Mouse (Mus musculus) 416B (cell line): ENCODE results near the gene Ttc39d.
"Not testable (repeated sequence)": the region's sequence is repeated elsewhere in the genome, so short reads cannot be mapped to it uniquely, and the experiment has no call there.

Source experiments
- DNase-seq: peaks from one replicate; pipeline ENCODE4 v3.0.0; 2011; ENCODE audit warnings: low read depth

Gene Ttc39d

GRCm38 (mm10) chr17:80206671-80207581 is at the start of gene Ttc39d, which contains the start of gene Srsf7:
Gene Ttc39d (plus strand): TSS chr17:80207460.
Gene Srsf7 (minus strand): TSS chr17:80207307.
- peak; percentile 95 for DNase-seq

GRCm38 (mm10) chr17:80157489-80157888 is 49.8 kb upstream of the Ttc39d start:
- no peak for DNase-seq

GRCm38 (mm10) chr17:80160454-80160853 is 46.8 kb upstream of the Ttc39d start:
- DNase-seq = no peak

GRCm38 (mm10) chr17:80163991-80164390 is 43.3 kb upstream of the Ttc39d start:
- DNase-seq = no peak

GRCm38 (mm10) chr17:80165741-80166140 is 41.5 kb upstream of the Ttc39d start:
- no peak for DNase-seq

GRCm38 (mm10) chr17:80166346-80166745 is 40.9 kb upstream of the Ttc39d start:
- no peak for DNase-seq

DNA sequence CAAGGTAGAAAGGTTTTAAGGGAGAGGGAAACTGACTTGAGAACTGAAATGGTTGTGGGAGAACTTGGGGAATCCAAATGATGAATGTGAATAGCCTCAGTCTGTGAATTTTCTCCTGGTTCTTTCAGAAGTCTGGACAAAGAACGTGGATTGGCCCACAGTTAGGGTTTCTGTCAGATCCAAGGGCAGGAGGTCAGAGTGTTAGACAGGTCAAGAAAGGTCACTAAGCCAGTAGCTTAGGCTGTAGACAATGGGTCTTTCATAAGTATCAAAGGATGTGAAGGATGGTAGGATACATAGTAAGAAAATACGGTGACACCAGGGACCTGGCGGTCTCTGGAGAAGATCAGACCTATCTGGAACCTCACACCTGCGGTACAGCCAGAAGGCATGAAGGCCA is 39.8 kb upstream of the Ttc39d start:
- DNase-seq = no peak

- peak; percentile 62 for DNase-seq
Observed at GRCm38 (mm10) chr17:80167851-80168251, 39.4 kb upstream of the Ttc39d start.

- DNase-seq = no peak
Observed at GRCm38 (mm10) chr17:80168425-80169182, 38.7 kb upstream of the Ttc39d start.

- no peak for DNase-seq
Observed at GRCm38 (mm10) chr17:80169792-80170191, 37.5 kb upstream of the Ttc39d start.

GRCm38 (mm10) chr17:80170951-80171350 is 36.3 kb upstream of the Ttc39d start:
- no peak for DNase-seq

DNA sequence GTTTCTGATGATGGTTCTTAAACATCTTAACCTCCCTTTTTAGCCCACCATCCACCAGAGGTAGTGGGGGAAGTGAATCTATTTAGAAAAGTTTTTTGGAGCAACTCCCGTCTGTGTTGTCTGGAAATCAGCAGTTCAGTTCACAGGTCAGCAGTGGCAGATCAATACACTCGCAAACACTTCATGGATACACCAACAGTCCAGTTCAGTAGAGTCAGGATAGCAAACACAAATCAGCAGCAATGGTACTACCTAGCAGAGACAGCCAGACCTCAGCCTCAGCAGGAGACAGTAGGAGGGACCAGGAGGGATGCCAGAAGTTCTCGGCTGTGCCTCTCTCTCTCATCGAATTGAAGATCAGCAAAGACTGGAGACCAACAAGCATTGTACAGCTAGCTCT is 35.3 kb upstream of the Ttc39d start:
- no peak for DNase-seq

GRCm38 (mm10) chr17:80172761-80173160 is 34.5 kb upstream of the Ttc39d start:
- peak; percentile 66 for DNase-seq

DNA sequence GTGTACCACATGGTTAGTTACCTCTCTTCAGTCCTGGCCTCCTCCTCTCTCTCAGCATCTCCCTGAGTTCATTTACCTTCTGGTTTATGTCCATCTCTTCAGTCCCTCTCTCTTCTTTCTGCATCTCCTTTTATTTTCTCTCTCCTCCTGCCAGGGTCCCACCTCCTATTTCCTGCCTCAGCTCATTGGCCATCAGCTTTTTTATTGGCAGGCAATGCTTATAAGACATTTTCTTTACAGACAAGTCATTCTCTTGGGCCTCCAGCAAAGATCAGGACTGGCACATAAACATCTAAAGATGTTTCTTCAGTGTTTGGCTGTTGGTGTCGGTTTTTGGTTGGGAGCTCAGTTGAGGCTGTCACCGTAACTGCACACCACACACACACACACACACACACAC is 33.6 kb upstream of the Ttc39d start:
- no peak for DNase-seq

DNA sequence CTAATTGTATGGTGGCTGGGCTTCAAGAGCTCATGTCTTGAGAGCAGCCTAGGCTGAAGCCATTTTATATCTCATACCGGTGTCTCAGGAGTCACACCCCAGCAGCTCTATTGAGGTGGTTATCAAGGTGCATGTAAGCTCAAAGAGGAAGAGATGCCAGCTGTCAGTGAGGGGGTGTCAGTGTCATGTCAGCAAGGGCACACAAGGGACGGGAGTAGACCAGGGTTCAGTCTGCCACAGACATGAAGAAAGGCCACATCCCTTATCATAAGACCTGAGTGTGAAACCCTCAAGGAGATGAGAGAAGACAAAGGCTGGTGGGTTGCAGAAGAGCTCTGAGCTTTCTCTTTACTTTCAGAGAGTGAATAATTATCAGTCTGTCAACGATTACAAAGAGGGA is 33.1 kb upstream of the Ttc39d start:
- DNase-seq = no peak

DNA sequence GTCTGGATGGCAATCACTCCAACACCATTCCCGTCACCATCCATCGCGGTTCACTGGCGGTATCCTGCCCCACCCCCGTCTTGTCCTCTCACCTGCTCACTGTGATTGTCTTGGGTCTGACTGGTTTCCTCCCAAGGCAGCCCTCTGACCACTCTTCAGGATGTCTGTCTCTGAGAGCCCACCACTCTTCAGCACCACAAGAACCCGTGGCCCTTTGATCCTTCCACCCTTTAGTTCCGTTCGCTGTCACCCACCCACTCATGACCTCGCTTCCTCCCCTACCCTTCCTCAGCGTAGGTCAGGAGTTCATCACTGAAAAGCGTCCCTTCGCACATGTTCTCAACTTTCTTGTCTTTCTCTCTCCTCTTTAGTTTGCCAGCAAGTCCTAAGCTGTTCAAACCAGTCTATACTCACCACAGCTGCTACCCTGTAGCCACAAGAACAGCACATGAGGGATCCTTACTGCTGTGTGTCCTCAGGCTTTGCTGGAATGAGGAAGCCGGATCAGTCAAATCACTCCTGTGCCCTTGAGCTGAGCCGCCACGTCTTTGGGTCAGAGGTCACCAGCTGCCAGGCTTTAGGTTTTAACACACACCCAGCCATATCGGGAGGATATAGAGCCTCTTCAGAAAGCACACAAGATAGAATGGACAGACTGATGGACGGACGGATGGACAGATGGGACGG is 32.4 kb upstream of the Ttc39d start:
- no peak for DNase-seq

- no peak for DNase-seq
Observed at GRCm38 (mm10) chr17:80175386-80175739, 31.9 kb upstream of the Ttc39d start.

GRCm38 (mm10) chr17:80175966-80176365 is 31.3 kb upstream of the Ttc39d start:
- DNase-seq = no peak

DNA sequence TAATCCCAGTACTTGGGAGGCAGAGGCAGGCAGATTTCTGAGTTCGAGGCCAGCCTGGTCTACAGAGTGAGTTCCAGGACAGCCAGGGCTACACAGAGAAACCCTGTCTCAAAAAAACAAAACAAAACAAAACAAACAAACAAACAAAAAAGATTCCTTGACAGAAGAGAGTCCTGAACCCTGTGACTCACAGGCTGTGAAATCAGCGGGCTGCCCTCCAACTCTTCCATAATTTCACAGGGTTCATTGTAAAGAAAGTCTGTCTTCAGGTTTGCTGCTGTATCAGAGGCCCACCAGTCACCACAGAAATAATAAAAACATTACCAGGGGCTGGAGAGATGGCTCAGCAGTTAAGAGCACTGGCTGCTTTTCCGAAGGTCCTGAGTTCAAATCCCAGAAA is 28.4 kb upstream of the Ttc39d start:
- not testable (repeated sequence) for DNase-seq

- DNase-seq = peak; percentile 74
Observed at GRCm38 (mm10) chr17:80179959-80180358, 27.3 kb upstream of the Ttc39d start.

DNA sequence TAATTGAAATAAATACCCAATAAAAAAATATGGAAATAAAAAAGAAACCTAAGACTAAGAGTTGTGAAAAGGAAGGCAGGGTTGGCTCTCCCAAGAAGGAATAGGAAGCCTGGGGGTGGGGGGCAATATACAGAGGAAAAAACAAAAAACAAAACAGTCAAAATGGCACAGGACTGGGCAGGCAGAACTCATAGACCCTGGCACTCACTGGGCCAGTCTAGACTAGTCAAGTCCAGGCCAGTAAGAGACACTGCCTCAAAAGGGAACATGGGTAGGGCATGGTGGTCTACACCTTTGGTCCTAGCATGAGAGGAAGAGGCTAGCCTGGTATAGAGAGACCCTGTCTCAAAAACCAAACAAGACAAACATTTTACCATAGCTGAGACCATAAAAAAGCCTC is 26.8 kb upstream of the Ttc39d start:
- no peak for DNase-seq

- no peak for DNase-seq
Observed at GRCm38 (mm10) chr17:80183615-80184014, 23.6 kb upstream of the Ttc39d start.

DNA sequence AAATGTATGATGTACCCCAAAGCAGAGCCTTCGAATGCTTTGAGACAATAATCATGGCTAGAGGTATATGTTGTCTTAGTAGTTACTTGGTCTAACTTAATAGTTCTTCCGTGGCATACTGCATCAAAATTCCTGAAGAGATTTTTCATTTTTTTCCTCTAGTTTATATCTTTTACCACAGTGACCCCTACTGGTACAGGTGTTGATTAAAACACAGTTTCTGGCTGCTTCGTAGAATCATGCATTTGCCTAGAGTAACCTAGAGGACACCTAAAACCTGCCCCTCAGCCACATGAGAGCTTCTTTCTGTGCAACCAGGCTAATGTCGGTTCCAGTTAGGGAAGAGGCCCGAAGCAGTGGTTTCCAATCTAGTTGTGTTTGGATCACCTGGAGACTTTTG is 14.2 kb upstream of the Ttc39d start:
- DNase-seq = peak; percentile 39
